Mouse (Mus musculus): ENCODE data around the gene Acrbp. TPM values are rescaled to one million over a fixed set of nuclear protein-coding genes. Genes with fewer than 3 reads are reported as not detected.

Gene Acrbp
- polyA plus RNA-seq, 1 experiment from 2014 or later: 12.9 TPM

- Histone ChIP-seq H3K9ac (ENCODE audit: low read length) (no peak overlapping the region), H3K9me3 (ENCODE audit: control insufficient read depth, low read length) (no peaks in the 10 kb centered on the region), H3K27ac (ENCODE audit: low read length) (peak overlapping the region; percentile 95), H3K4me2 (ENCODE audit: low read depth, low read length) (no peak overlapping the region), H3K27me3 (ENCODE audit: control insufficient read depth, insufficient read depth, low read depth, low read length) (no peaks in the 10 kb centered on the region), H3K36me3 (ENCODE audit: control insufficient read depth, insufficient read depth, low read length) (peaks cover 5% of the 10 kb centered on the region; the same call in 1 of the 2 replicates), H3K4me1 (replicated peaks; ENCODE audit: control insufficient read depth, insufficient read depth, low read length) (peaks cover 34% of the 10 kb centered on the region), H3K4me3 (ENCODE audit: low read length) (no peak overlapping the region)
- no peak for ATAC-seq (ENCODE audit: low read depth)
- WGBS: 37% methylated on average over 3 of the region's 3 CpGs
Observed at GRCm38 (mm10) chr6:125094843-125095242, 45.4 kb downstream of the Acrbp start.

DNA sequence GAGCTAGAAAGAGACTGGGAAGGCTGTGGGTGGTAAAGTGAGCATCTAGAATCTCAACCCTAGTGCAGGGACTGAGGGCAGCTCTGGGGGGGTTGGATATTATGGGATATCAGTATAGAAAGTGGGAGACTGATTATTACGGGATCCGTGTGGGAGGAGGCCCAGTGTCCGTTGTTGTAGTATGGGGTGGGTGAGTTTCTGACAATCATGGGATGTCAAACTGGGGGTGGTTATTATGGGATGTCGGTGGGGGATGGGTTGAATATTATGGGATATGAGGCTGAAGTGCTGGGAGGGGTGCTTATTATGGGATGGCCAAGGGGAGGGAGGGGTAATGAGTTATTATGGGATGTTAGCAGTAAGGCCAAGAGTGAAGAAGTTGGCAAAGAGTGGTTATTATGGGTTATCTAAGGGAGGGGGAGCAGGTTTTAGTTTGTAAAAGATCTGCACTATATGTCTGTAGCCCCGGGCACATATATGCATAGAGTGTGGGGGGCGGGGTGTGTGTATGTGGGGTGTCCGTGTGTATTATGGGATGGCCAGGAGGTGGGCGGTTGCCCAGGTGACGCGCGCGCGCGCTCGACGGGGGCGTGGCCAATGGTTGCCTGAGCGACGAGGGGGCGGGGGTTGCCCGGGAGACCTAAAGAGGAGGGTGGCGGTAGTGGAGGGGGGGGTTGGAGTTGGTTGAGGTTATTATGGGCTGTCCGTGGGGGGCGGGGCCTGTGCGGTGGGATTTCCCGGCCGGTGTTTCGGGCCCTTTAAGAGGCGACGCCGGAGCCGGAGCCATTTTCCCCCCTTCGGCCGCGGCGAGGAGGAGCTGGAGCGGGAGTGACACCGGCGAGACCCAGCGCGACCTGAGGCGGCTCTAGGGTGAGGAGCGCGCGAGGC is 46.1 kb downstream of the Acrbp start, which contains the start of gene Chd4:
TSS of gene Chd4 (plus strand) at position 591 of the 888 bp plus-strand sequence.
- H3K4me1 ChIP-seq (replicated peaks; ENCODE audit: control insufficient read depth, insufficient read depth, low read length): peaks cover 32% of the 10 kb centered on the region
- peak within 1 kb of the TSS; percentile 95 for H3K4me2 ChIP-seq (ENCODE audit: low read depth, low read length)
- peak within 1 kb of the TSS; percentile 95 for H3K27ac ChIP-seq (ENCODE audit: low read length)
- WGBS: 2% methylated on average over 41 of the region's 45 CpGs
- H3K36me3 ChIP-seq (ENCODE audit: control insufficient read depth, insufficient read depth, low read length): peaks cover 10% of the 10 kb centered on the region
- H3K9ac ChIP-seq (ENCODE audit: low read length): peak within 1 kb of the TSS; percentile 92
- ATAC-seq (ENCODE audit: low read depth): peak; percentile 81
- no peaks in the 10 kb centered on the region for H3K27me3 ChIP-seq (ENCODE audit: control insufficient read depth, insufficient read depth, low read depth, low read length)
- H3K9me3 ChIP-seq (ENCODE audit: control insufficient read depth, low read length): no peaks in the 10 kb centered on the region
- H3K4me3 ChIP-seq (ENCODE audit: low read length): peak within 1 kb of the TSS; percentile 90

DNA sequence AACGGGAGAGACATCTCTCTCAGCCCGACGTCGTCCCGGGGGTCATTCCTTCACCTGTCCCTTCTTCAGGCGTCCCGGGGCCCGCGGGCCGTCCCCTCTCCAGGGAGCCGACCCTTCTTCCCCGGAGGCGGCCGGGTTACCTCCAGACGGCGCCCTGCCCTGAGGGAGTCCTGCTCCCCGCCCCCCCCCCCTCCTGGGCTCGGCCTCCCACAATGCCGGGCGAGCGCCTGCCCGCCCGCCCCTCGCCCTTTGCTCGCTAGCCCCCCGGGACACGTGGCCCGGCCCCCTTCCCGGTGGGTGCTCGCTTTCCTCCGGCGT is 46.7 kb downstream of the Acrbp start:
- H3K27ac ChIP-seq (ENCODE audit: low read length): peak overlapping the region; percentile 95
- peak overlapping the region; percentile 95 for H3K4me2 ChIP-seq (ENCODE audit: low read depth, low read length)
- no peaks in the 10 kb centered on the region for H3K27me3 ChIP-seq (ENCODE audit: control insufficient read depth, insufficient read depth, low read depth, low read length)
- H3K9ac ChIP-seq (ENCODE audit: low read length): peak overlapping the region; percentile 92
- H3K9me3 ChIP-seq (ENCODE audit: control insufficient read depth, low read length): no peaks in the 10 kb centered on the region
- peaks cover 30% of the 10 kb centered on the region for H3K4me1 ChIP-seq (replicated peaks; ENCODE audit: control insufficient read depth, insufficient read depth, low read length)
- 0% methylated on average over 15 of the region's 32 CpGs for WGBS
- peak overlapping the region; percentile 90 for H3K4me3 ChIP-seq (ENCODE audit: low read length)
- peak; percentile 20 for ATAC-seq (ENCODE audit: low read depth)
- peaks cover 14% of the 10 kb centered on the region for H3K36me3 ChIP-seq (ENCODE audit: control insufficient read depth, insufficient read depth, low read length)

DNA sequence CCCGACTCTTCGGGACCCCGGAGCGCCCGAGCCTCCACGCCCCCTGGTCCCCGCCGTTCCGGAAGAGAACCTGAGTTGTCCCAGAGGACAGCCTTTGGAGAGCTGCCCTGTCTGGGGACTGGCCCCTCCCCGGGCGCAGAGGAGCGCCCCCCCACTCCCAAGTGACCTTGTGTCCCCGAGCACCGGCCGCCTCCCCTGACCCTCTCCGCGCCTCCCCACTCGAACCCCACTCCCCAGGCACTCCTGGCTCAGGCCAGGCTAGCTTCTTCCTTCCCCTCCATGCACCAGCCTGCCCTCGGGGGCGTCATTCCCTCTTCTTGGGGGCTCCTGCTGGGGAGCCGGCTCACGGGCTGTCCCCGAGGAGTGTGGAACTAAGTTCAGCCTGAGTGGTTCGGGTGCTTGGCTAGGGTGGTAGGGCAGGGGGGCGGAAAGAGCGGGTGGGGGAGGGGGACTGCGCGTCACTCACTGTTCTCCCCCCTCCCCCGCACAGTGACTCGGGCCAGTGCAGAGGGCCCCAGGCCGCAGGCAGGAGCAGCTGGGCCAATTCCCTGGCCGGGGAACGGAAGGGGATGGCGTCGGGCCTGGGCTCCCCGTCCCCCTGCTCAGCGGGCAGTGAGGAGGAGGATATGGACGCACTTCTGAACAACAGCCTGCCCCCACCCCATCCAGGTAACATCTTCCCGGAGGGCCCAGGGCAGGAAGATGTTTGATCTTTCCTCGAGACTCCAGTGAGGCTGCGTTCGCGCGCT is 47.3 kb downstream of the Acrbp start:
- Histone ChIP-seq H3K4me2 (ENCODE audit: low read depth, low read length) (peak overlapping the region; percentile 95), H3K9me3 (ENCODE audit: control insufficient read depth, low read length) (no peaks in the 10 kb centered on the region), H3K4me1 (replicated peaks; ENCODE audit: control insufficient read depth, insufficient read depth, low read length) (peaks cover 30% of the 10 kb centered on the region), H3K27ac (ENCODE audit: low read length) (peak overlapping the region; percentile 95), H3K27me3 (ENCODE audit: control insufficient read depth, insufficient read depth, low read depth, low read length) (no peaks in the 10 kb centered on the region), H3K4me3 (ENCODE audit: low read length) (peak overlapping the region; percentile 90), H3K9ac (ENCODE audit: low read length) (peak overlapping the region; percentile 92), H3K36me3 (ENCODE audit: control insufficient read depth, insufficient read depth, low read length) (peaks cover 19% of the 10 kb centered on the region)
- ATAC-seq (ENCODE audit: low read depth): peak; percentile 55
- WGBS: 0% methylated on average over 36 of the region's 44 CpGs

GRCm38 (mm10) chr6:125097346-125097689 is 47.8 kb downstream of the Acrbp start:
- WGBS: under 1% methylated on average over 12 of the region's 12 CpGs
- ATAC-seq (ENCODE audit: low read depth): peak; percentile 4
- Histone ChIP-seq H3K27ac (ENCODE audit: low read length) (peak overlapping the region; percentile 95), H3K9me3 (ENCODE audit: control insufficient read depth, low read length) (no peaks in the 10 kb centered on the region), H3K4me1 (replicated peaks; ENCODE audit: control insufficient read depth, insufficient read depth, low read length) (peaks cover 30% of the 10 kb centered on the region), H3K4me2 (ENCODE audit: low read depth, low read length) (peak overlapping the region; percentile 95), H3K27me3 (ENCODE audit: control insufficient read depth, insufficient read depth, low read depth, low read length) (no peaks in the 10 kb centered on the region), H3K4me3 (ENCODE audit: low read length) (peak overlapping the region; percentile 90), H3K36me3 (ENCODE audit: control insufficient read depth, insufficient read depth, low read length) (peaks cover 24% of the 10 kb centered on the region), H3K9ac (ENCODE audit: low read length) (peak overlapping the region; percentile 92)

- ATAC-seq (ENCODE audit: low read depth): no peak
- no peaks in the 10 kb centered on the region for H3K9me3 ChIP-seq (ENCODE audit: control insufficient read depth, low read length)
- peaks cover 31% of the 10 kb centered on the region for H3K36me3 ChIP-seq (ENCODE audit: control insufficient read depth, insufficient read depth, low read length)
- peaks cover 30% of the 10 kb centered on the region for H3K4me1 ChIP-seq (replicated peaks; ENCODE audit: control insufficient read depth, insufficient read depth, low read length)
- H3K4me3 ChIP-seq (ENCODE audit: low read length): peak overlapping the region; percentile 90
- H3K27ac ChIP-seq (ENCODE audit: low read length): no peak overlapping the region
- H3K9ac ChIP-seq (ENCODE audit: low read length): peak overlapping the region; percentile 92
- peak overlapping the region; percentile 95 for H3K4me2 ChIP-seq (ENCODE audit: low read depth, low read length)
- WGBS: 31% methylated on average over 8 of the region's 8 CpGs
- no peaks in the 10 kb centered on the region for H3K27me3 ChIP-seq (ENCODE audit: control insufficient read depth, insufficient read depth, low read depth, low read length)
Observed at GRCm38 (mm10) chr6:125097951-125098350, 48.5 kb downstream of the Acrbp start.

DNA sequence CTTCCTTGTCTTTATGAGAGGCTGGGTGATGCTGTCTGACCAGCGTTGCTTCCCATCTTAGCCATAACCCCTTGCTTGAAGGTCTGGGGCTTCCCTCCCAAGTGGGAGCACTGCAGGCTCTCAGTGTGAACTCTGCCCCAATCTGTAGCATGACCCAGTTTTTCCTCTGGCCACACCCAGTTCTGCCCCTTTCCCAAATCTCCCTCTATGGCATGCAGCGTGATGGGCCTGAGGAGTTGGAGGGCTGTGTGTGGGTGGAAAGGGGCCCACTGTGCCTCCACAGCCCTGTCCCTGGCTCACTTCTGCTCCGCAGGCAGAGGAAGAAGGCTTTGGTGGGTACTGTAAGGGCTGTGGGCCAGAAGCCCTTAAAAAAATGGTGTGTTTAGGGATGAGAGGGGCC is 49.0 kb downstream of the Acrbp start:
- Histone ChIP-seq H3K27ac (ENCODE audit: low read length) (no peak overlapping the region), H3K27me3 (ENCODE audit: control insufficient read depth, insufficient read depth, low read depth, low read length) (no peaks in the 10 kb centered on the region), H3K4me1 (replicated peaks; ENCODE audit: control insufficient read depth, insufficient read depth, low read length) (peaks cover 30% of the 10 kb centered on the region), H3K4me2 (ENCODE audit: low read depth, low read length) (peak overlapping the region; percentile 95), H3K9ac (ENCODE audit: low read length) (peak overlapping the region; percentile 92), H3K36me3 (ENCODE audit: control insufficient read depth, insufficient read depth, low read length) (peaks cover 33% of the 10 kb centered on the region), H3K9me3 (ENCODE audit: control insufficient read depth, low read length) (no peaks in the 10 kb centered on the region), H3K4me3 (ENCODE audit: low read length) (peak overlapping the region; percentile 90)
- ATAC-seq (ENCODE audit: low read depth): no peak
- WGBS: 42% methylated on average over 3 of the region's 3 CpGs

- H3K27me3 ChIP-seq (ENCODE audit: control insufficient read depth, insufficient read depth, low read depth, low read length): no peaks in the 10 kb centered on the region
- H3K27ac ChIP-seq (ENCODE audit: low read length): no peak overlapping the region
- 32% methylated on average over 5 of the region's 5 CpGs for WGBS
- H3K9ac ChIP-seq (ENCODE audit: low read length): peak overlapping the region; percentile 5; the same call in 1 of the 2 replicates
- H3K4me1 ChIP-seq (replicated peaks; ENCODE audit: control insufficient read depth, insufficient read depth, low read length): peaks cover 30% of the 10 kb centered on the region
- peak overlapping the region; percentile 95 for H3K4me2 ChIP-seq (ENCODE audit: low read depth, low read length)
- no peak for ATAC-seq (ENCODE audit: low read depth)
- H3K4me3 ChIP-seq (ENCODE audit: low read length): peak overlapping the region; percentile 90
- no peaks in the 10 kb centered on the region for H3K9me3 ChIP-seq (ENCODE audit: control insufficient read depth, low read length)
- H3K36me3 ChIP-seq (ENCODE audit: control insufficient read depth, insufficient read depth, low read length): peaks cover 40% of the 10 kb centered on the region
Observed at GRCm38 (mm10) chr6:125099421-125099971, 50.0 kb downstream of the Acrbp start.

- no peak overlapping the region for H3K4me3 ChIP-seq (ENCODE audit: low read length)
- no peak for ATAC-seq (ENCODE audit: low read depth)
- 60% methylated on average over 9 of the region's 9 CpGs for WGBS
- peaks cover 57% of the 10 kb centered on the region for H3K36me3 ChIP-seq (ENCODE audit: control insufficient read depth, insufficient read depth, low read length)
- no peaks in the 10 kb centered on the region for H3K27me3 ChIP-seq (ENCODE audit: control insufficient read depth, insufficient read depth, low read depth, low read length)
- no peak overlapping the region for H3K9ac ChIP-seq (ENCODE audit: low read length)
- H3K9me3 ChIP-seq (ENCODE audit: control insufficient read depth, low read length): no peaks in the 10 kb centered on the region
- H3K4me2 ChIP-seq (ENCODE audit: low read depth, low read length): no peak overlapping the region
- peaks cover 30% of the 10 kb centered on the region for H3K4me1 ChIP-seq (replicated peaks; ENCODE audit: control insufficient read depth, insufficient read depth, low read length)
- no peak overlapping the region for H3K27ac ChIP-seq (ENCODE audit: low read length)
Observed at GRCm38 (mm10) chr6:125101444-125101843, 52.0 kb downstream of the Acrbp start.

Measured in lung, embryonic 16.5 days (tissue).